Mouse (Mus musculus) liver, adult 2 months (tissue): ENCODE results near the gene Rprml.

Experiments used
- CTCF ChIP-seq: fragments of 200-500 bp; IDR thresholded peaks from 2 replicates; pipeline ENCODE4 v1.5.1; 2011; ENCODE audit warnings: low read depth, low read length, control low read depth
- POLR2A ChIP-seq: fragments of 200-500 bp; IDR thresholded peaks from 2 replicates; pipeline ENCODE4 v1.6.1; 2011; ENCODE audit warnings: low read length, control low read depth; ENCODE audit not compliant: insufficient read depth; ENCODE audit errors: extremely low read depth

GRCm38 (mm10) chr11:103649983-103650493 is 668 bp downstream of the Rprml start:
- TF ChIP-seq CTCF (no peak), POLR2A (no peak)
